Mouse (Mus musculus) cerebellum, adult 2 months (tissue): ENCODE measurements around the gene Pla2r1. TPM values are rescaled to one million over a fixed set of nuclear protein-coding genes. Genes with fewer than 3 reads are reported as not detected.

Experiments used
- DNase-seq, 2 experiments: peaks; one replicate each; pipeline ENCODE4 v3.0.0; 2021
- H3K27ac ChIP-seq: fragments of 200-500 bp; 2 replicates; pipeline ENCODE4 v1.5.1; 2012; ENCODE audit warnings: low read length, control low read depth, inconsistent platforms; ENCODE audit not compliant: insufficient read depth
- H3K27me3 ChIP-seq: fragments of 200-500 bp; 2 replicates; pipeline ENCODE4 v1.6.1; 2012; ENCODE audit warnings: inconsistent platforms, mild to moderate bottlenecking, low read length, moderate library complexity; ENCODE audit not compliant: control insufficient read depth, insufficient read depth
- H3K4me1 ChIP-seq: fragments of 200-500 bp; 2 replicates; pipeline ENCODE4 v1.6.1; 2011; ENCODE audit warnings: low read length; ENCODE audit not compliant: control insufficient read depth, insufficient read depth
- H3K4me3 ChIP-seq: fragments of 200-500 bp; replicated peaks from 2 replicates; pipeline ENCODE3; 2011; ENCODE audit warnings: mild to moderate bottlenecking, low read depth, low read length, control low read depth; ENCODE audit not compliant: insufficient read depth
- CTCF ChIP-seq: fragments of 200-500 bp; IDR thresholded peaks from 2 replicates; pipeline ENCODE4 v1.5.1; 2011; ENCODE audit warnings: low read depth, mild to moderate bottlenecking, control low read depth, low read length, moderate library complexity, borderline replicate concordance; ENCODE audit not compliant: insufficient read depth
- POLR2A ChIP-seq: fragments of 200-500 bp; IDR thresholded peaks from 2 replicates; pipeline ENCODE4 v1.6.1; 2011; ENCODE audit warnings: low read length, control low read depth, borderline replicate concordance; ENCODE audit not compliant: insufficient read depth
- WGBS: fragments of 180-500 bp; shearing (Covaris S2); methylation state at CpG from one replicate; pipeline ENCODE4 v1.1.7; 2018; 5-methylcytosine and 5-hydroxymethylcytosine counted together
- polyA plus RNA-seq: library from polyadenylated mRNA; depleted of rRNA; stranded (reverse); fragments of >200 nt; gene quantifications from 2 replicates; pipeline ENCODE4 v1.2.3, GENCODE M21; 2012

Pla2r1 gene
- polyA plus RNA-seq, 1 experiment = 0.46 TPM

- 89% methylated on average over 4 of the region's 4 CpGs for WGBS
- H3K27ac ChIP-seq = no peak overlapping the region
- DNase-seq = no peak
- no peaks in the 10 kb centered on the region for H3K27me3 ChIP-seq
- no peak for TF ChIP-seq CTCF
- no peak for TF ChIP-seq POLR2A
- no peaks in the 10 kb centered on the region for H3K4me1 ChIP-seq
- no peak overlapping the region for H3K4me3 ChIP-seq
Observed at GRCm38 (mm10) chr2:60392286-60392685, 160.8 kb downstream of the Pla2r1 start.

GRCm38 (mm10) chr2:60387363-60387762 lies 165.7 kb downstream of the Pla2r1 start:
- Histone ChIP-seq H3K27me3 (no peaks in the 10 kb centered on the region), H3K4me3 (no peak overlapping the region), H3K4me1 (no peaks in the 10 kb centered on the region), H3K27ac (no peak overlapping the region)
- 82% methylated on average over 3 of the region's 3 CpGs for WGBS
- no peak for TF ChIP-seq CTCF
- TF ChIP-seq POLR2A = no peak
- no peak for DNase-seq

GRCm38 (mm10) chr2:60386835-60387234 lies 166.3 kb downstream of the Pla2r1 start:
- no peak for DNase-seq
- Histone ChIP-seq H3K27ac (no peak overlapping the region), H3K4me1 (no peaks in the 10 kb centered on the region), H3K4me3 (no peak overlapping the region), H3K27me3 (no peaks in the 10 kb centered on the region)
- WGBS = 88% methylated on average over 2 of the region's 2 CpGs
- no peak for TF ChIP-seq CTCF
- TF ChIP-seq POLR2A = no peak

- no peak for DNase-seq
- H3K27me3 ChIP-seq = no peaks in the 10 kb centered on the region
- H3K4me1 ChIP-seq = no peaks in the 10 kb centered on the region
- H3K27ac ChIP-seq = no peak overlapping the region
- TF ChIP-seq POLR2A = no peak
- no peak for TF ChIP-seq CTCF
- H3K4me3 ChIP-seq = no peak overlapping the region
Observed at GRCm38 (mm10) chr2:60384763-60385085, 168.4 kb downstream of the Pla2r1 start.

- TF ChIP-seq CTCF = no peak
- TF ChIP-seq POLR2A = no peak
- H3K4me1 ChIP-seq = no peaks in the 10 kb centered on the region
- H3K27ac ChIP-seq = no peak overlapping the region
- H3K4me3 ChIP-seq = no peak overlapping the region
- DNase-seq = no peak
- no peaks in the 10 kb centered on the region for H3K27me3 ChIP-seq
- 47% methylated on average over 7 of the region's 7 CpGs for WGBS
Observed at GRCm38 (mm10) chr2:60384083-60384762, 168.9 kb downstream of the Pla2r1 start.

- Histone ChIP-seq H3K27me3 (no peaks in the 10 kb centered on the region), H3K27ac (no peak within 1 kb of the TSS), H3K4me3 (peak within 1 kb of the TSS; percentile 44), H3K4me1 (no peaks in the 10 kb centered on the region)
- WGBS = 3% methylated on average over 46 of the region's 46 CpGs
- peak; percentile 65 to 66 for DNase-seq
- TF ChIP-seq CTCF = no peak
- no peak for TF ChIP-seq POLR2A
Observed at GRCm38 (mm10) chr2:60382858-60383669, 170.0 kb downstream of the Pla2r1 start, which contains the start of gene Ly75. TSS of gene Ly75 (minus strand) at chr2:60383303.

- 93% methylated on average over 3 of the region's 3 CpGs for WGBS
- no peak overlapping the region for H3K27ac ChIP-seq
- H3K4me3 ChIP-seq = no peak overlapping the region
- DNase-seq = no peak
- TF ChIP-seq POLR2A (no peak), CTCF (no peak)
- no peaks in the 10 kb centered on the region for H3K4me1 ChIP-seq
- no peaks in the 10 kb centered on the region for H3K27me3 ChIP-seq
Observed at GRCm38 (mm10) chr2:60382346-60382745, 170.8 kb downstream of the Pla2r1 start.

GRCm38 (mm10) chr2:60377260-60377659 lies 175.8 kb downstream of the Pla2r1 start:
- DNase-seq = no peak
- TF ChIP-seq CTCF (no peak), POLR2A (no peak)
- WGBS = 83% methylated on average over 5 of the region's 5 CpGs
- no peaks in the 10 kb centered on the region for H3K27me3 ChIP-seq
- no peaks in the 10 kb centered on the region for H3K4me1 ChIP-seq
- no peak overlapping the region for H3K27ac ChIP-seq
- no peak overlapping the region for H3K4me3 ChIP-seq
